Mouse (Mus musculus) right cerebral cortex, postnatal 14 days (tissue): Measurements from ENCODE around the gene Got2.

Experiments used
- DNase-seq: peaks from one replicate; pipeline ENCODE4 v3.0.0; 2022

The Got2 gene

DNA sequence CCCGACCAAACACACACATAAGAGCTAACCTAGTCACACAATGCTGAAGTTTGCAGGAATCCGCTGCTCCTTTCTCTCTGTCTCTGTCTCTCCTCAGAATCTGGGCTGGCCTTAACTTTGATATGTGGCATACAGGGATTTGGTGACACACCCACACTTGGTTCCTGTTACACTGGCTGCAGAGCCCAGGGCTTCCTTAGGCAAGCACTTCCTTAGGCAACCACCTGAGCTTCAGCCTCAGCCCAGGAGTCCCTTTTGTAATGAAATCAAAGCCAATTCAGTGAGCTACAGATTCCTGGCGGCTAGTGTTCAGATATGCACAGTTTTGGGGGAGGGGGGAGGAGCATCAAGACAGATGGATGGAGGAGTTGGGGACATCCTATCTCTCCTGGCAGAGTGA is 70.8 kb downstream of the Got2 start:
- DNase-seq = no peak

- DNase-seq = no peak
Observed at GRCm38 (mm10) chr8:95816044-95816708, 72.2 kb downstream of the Got2 start.
